ENCODE assay signal across 20 mouse cellular contexts in the genomic region with DNA sequence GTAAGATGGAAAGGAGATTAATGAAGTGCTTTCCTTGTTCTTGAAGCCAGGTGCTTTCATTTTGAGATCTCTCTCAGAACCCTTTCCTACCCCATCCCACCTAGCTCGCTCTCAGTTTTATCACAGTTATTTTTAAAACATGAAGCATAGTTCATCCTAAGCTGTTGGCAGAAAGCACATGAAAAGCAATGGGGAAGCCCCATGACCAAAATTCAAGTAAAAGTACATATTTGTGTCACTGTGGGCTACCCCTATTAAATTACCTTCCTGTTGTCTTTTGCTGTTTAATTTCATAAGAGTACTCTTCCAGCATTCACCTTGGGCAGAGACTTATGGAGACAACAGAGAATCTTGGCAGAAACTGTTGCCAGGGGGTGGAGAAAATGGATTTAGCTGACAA.
"Had no signal": no experiment of that assay in that cellular context is flagged by ENCODE, and none has a peak within 500 bp of the region (broad histone marks: within the 10 kb centered on the region; RNA-seq: fewer than 3 reads in every experiment).

No protein-coding gene starts in this region.

- H3K36me3 ChIP-seq: limb, embryonic 13.5 days; liver, embryonic 12.5 days; liver, embryonic 15.5 days; lung, embryonic 15.5 days; midbrain, embryonic 10.5 days; midbrain, embryonic 13.5 days had no signal

- H3K4me3 ChIP-seq: layer of hippocampus, adult 2 months; limb, embryonic 13.5 days; liver, embryonic 12.5 days; liver, embryonic 15.5 days; lung, embryonic 15.5 days; megakaryocyte, embryonic 14.5 days; midbrain, embryonic 10.5 days; midbrain, embryonic 13.5 days; myocyte had no signal

- H3K9ac ChIP-seq: limb, embryonic 13.5 days; liver, embryonic 12.5 days; liver, embryonic 15.5 days; lung, embryonic 15.5 days; midbrain, embryonic 13.5 days had no signal

- H3K9me3 ChIP-seq: limb, embryonic 13.5 days; liver, embryonic 12.5 days; liver, embryonic 15.5 days; lung, embryonic 15.5 days; midbrain, embryonic 10.5 days; midbrain, embryonic 13.5 days had no signal

- H3K4me1 ChIP-seq: limb, embryonic 13.5 days; liver, embryonic 12.5 days; liver, embryonic 15.5 days; lung, embryonic 15.5 days; midbrain, embryonic 10.5 days; midbrain, embryonic 13.5 days had no signal

- H3K27ac ChIP-seq: kidney, postnatal 0 days; layer of hippocampus, adult 2 months; limb, embryonic 13.5 days; liver, embryonic 12.5 days; liver, embryonic 15.5 days; lung, embryonic 15.5 days; midbrain, embryonic 10.5 days; midbrain, embryonic 13.5 days had no signal

- ATAC-seq: liver, embryonic 12.5 days; midbrain, embryonic 13.5 days; midbrain, embryonic 16.5 days had no signal

- H3K4me2 ChIP-seq: limb, embryonic 13.5 days; liver, embryonic 12.5 days; liver, embryonic 15.5 days; lung, embryonic 15.5 days; midbrain, embryonic 13.5 days had no signal

- H3K27me3 ChIP-seq: limb, embryonic 13.5 days; liver, embryonic 12.5 days; liver, embryonic 15.5 days; lung, embryonic 15.5 days; midbrain, embryonic 13.5 days had no signal

- DNase-seq: kidney, adult 2 months; kidney, postnatal 25 days; left cerebral cortex, postnatal 4 days; liver; lung, adult 18-20 months; lung, postnatal 10 days; lung, postnatal 36 days; right cerebral cortex, postnatal 4 days; thymus, postnatal 25 days had no signal
